Mouse (Mus musculus) MEL (cell line): Measurements from ENCODE around the gene Rnf208. TPM values are rescaled to one million over a fixed set of nuclear protein-coding genes. Genes with fewer than 3 reads are reported as not detected.

Source experiments
- DNase-seq: peaks from one replicate; pipeline ENCODE4 v3.0.0; 2011; ENCODE audit warnings: low read depth, low spot score
- H3K27ac ChIP-seq: 2 replicates; pipeline ENCODE4 v1.5.1; 2012; ENCODE audit warnings: low read depth, mild to moderate bottlenecking, control low read depth, low read length, moderate library complexity; ENCODE audit not compliant: control insufficient read depth
- H3K27me3 ChIP-seq, 2 experiments: fragments of 150-350 bp in 1 of 2; sonication (generic) in 1 of 2; 2 replicates each; pipeline ENCODE4 v1.6.1; 2012; ENCODE audit warnings: low read length in 2 of 2, mild to moderate bottlenecking in 2 of 2, improper control_type of control experiment in 1 of 2, moderate library complexity in 1 of 2; ENCODE audit not compliant: insufficient read depth in 2 of 2, control insufficient read depth in 1 of 2
- H3K36me3 ChIP-seq, 2 experiments: 2 replicates each; pipeline ENCODE4 v1.6.1; 2012 to 2014; ENCODE audit warnings: low read length in 2 of 2, improper control_type of control experiment in 1 of 2, inconsistent platforms in 1 of 2, mild to moderate bottlenecking in 1 of 2; ENCODE audit not compliant: insufficient read depth in 2 of 2, control insufficient read depth in 1 of 2
- H3K4me1 ChIP-seq, 2 experiments: fragments of 150-350 bp in 1 of 2; sonication (generic) in 1 of 2; 2 replicates each; pipeline ENCODE4 v1.6.1; 2012; ENCODE audit warnings: low read length in 2 of 2, improper control_type of control experiment in 1 of 2, mild to moderate bottlenecking in 1 of 2; ENCODE audit not compliant: insufficient read depth in 2 of 2, control insufficient read depth in 1 of 2
- H3K4me3 ChIP-seq, 2 experiments: fragments of 150-350 bp in 1 of 2; sonication (generic) in 1 of 2; 2 replicates each; pipeline ENCODE4 v1.5.1; 2012; ENCODE audit warnings: low read depth in 2 of 2, low read length in 2 of 2, mild to moderate bottlenecking in 2 of 2, moderate library complexity in 2 of 2, control low read depth in 1 of 2, improper control_type of control experiment in 1 of 2; ENCODE audit not compliant: control insufficient read depth in 1 of 2, insufficient read depth in 1 of 2
- H3K79me2 ChIP-seq: 2 replicates; pipeline ENCODE4 v1.6.1; 2012; ENCODE audit warnings: mild to moderate bottlenecking, low read length, moderate library complexity; ENCODE audit not compliant: control insufficient read depth, poor library complexity, insufficient read depth
- H3K9ac ChIP-seq: 2 replicates; pipeline ENCODE4 v1.6.1; 2012; ENCODE audit warnings: low read depth, mild to moderate bottlenecking, control low read depth, low read length, moderate library complexity; ENCODE audit not compliant: control insufficient read depth, poor library complexity, severe bottlenecking
- H3K9me3 ChIP-seq: fragments of 150-350 bp; sonication (generic); replicated peaks from 2 replicates; pipeline ENCODE4 v1.6.1; 2012; ENCODE audit warnings: mild to moderate bottlenecking, low read length, improper control_type of control experiment, moderate library complexity; ENCODE audit not compliant: insufficient read depth
- BHLHE40 ChIP-seq: IDR thresholded peaks from 2 replicates; pipeline ENCODE4 v1.6.1; 2012; ENCODE audit warnings: low read depth, mild to moderate bottlenecking, inconsistent platforms, low read length, improper control_type of control experiment, borderline replicate concordance
- CHD2 ChIP-seq: IDR thresholded peaks from 2 replicates; pipeline ENCODE4 v1.6.1; 2011; ENCODE audit warnings: low read length, improper control_type of control experiment
- CTCF ChIP-seq, 3 experiments: IDR thresholded peaks in 2 of 3; conservative IDR thresholded peaks in 1 of 3; 2 replicates each; pipeline ENCODE4 v1.5.1; 2011 to 2012; ENCODE audit warnings: low read length in 3 of 3, low read depth in 2 of 3, mild to moderate bottlenecking in 2 of 3, improper control_type of control experiment in 1 of 3, inconsistent platforms in 1 of 3, mixed read lengths in 1 of 3, moderate library complexity in 1 of 3; ENCODE audit not compliant: control insufficient read depth in 1 of 3, insufficient read depth in 1 of 3, poor library complexity in 1 of 3, severe bottlenecking in 1 of 3
- ELF1 ChIP-seq: IDR thresholded peaks from 2 replicates; pipeline ENCODE4 v1.6.1; 2014; ENCODE audit warnings: low read depth, mild to moderate bottlenecking, inconsistent platforms, low read length, improper control_type of control experiment, moderate library complexity
- ETS1 ChIP-seq: IDR thresholded peaks from 2 replicates; pipeline ENCODE4 v1.6.1; 2012; ENCODE audit warnings: low read depth, mild to moderate bottlenecking, inconsistent platforms, low read length, improper control_type of control experiment, moderate library complexity
- HCFC1 ChIP-seq: IDR thresholded peaks from 2 replicates; pipeline ENCODE4 v1.6.1; 2012; ENCODE audit warnings: low read depth, mild to moderate bottlenecking, inconsistent platforms, low read length, improper control_type of control experiment, moderate library complexity
- MAX ChIP-seq: IDR thresholded peaks from 2 replicates; pipeline ENCODE4 v1.6.1; 2011; ENCODE audit warnings: low read length, improper control_type of control experiment
- MAZ ChIP-seq: IDR thresholded peaks from 2 replicates; pipeline ENCODE4 v1.6.1; 2012; ENCODE audit warnings: low read depth, mild to moderate bottlenecking, inconsistent platforms, low read length, improper control_type of control experiment
- MXI1 ChIP-seq: IDR thresholded peaks from 2 replicates; pipeline ENCODE4 v1.6.1; 2011; ENCODE audit warnings: mild to moderate bottlenecking, low read depth, low read length, improper control_type of control experiment
- MYB ChIP-seq: IDR thresholded peaks from 2 replicates; pipeline ENCODE4 v1.6.1; 2011; ENCODE audit warnings: mild to moderate bottlenecking, low read depth, low read length, improper control_type of control experiment
- MYC ChIP-seq: IDR thresholded peaks from 2 replicates; pipeline ENCODE4 v1.6.1; 2011; ENCODE audit warnings: low read depth, mild to moderate bottlenecking, low read length, improper control_type of control experiment, moderate library complexity
- POLR2A ChIP-seq, 2 experiments: IDR thresholded peaks; 2 replicates each; pipeline ENCODE4 v1.6.1; 2011 to 2012; ENCODE audit warnings: low read length in 2 of 2, mild to moderate bottlenecking in 2 of 2, control low read depth in 1 of 2, improper control_type of control experiment in 1 of 2, low read depth in 1 of 2, moderate library complexity in 1 of 2; ENCODE audit not compliant: control insufficient read depth in 1 of 2, insufficient read depth in 1 of 2, poor library complexity in 1 of 2
- POLR2AphosphoS2 ChIP-seq: IDR thresholded peaks from 2 replicates; pipeline ENCODE4 v1.6.1; 2011; ENCODE audit warnings: low read length, improper control_type of control experiment
- RCOR1 ChIP-seq: IDR thresholded peaks from 2 replicates; pipeline ENCODE4 v1.6.1; 2012; ENCODE audit warnings: low read depth, mild to moderate bottlenecking, inconsistent platforms, low read length, improper control_type of control experiment
- SIN3A ChIP-seq: IDR thresholded peaks from 2 replicates; pipeline ENCODE4 v1.6.1; 2012; ENCODE audit warnings: low read length, improper control_type of control experiment, inconsistent platforms
- SMC3 ChIP-seq: IDR thresholded peaks from 2 replicates; pipeline ENCODE4 v1.6.1; 2011; ENCODE audit warnings: low read depth, low read length, improper control_type of control experiment
- TAL1 ChIP-seq: IDR thresholded peaks from 2 replicates; pipeline ENCODE4 v1.6.1; 2012; ENCODE audit warnings: mild to moderate bottlenecking, inconsistent platforms, low read length, moderate library complexity, mixed read lengths
- TBP ChIP-seq: IDR thresholded peaks from 2 replicates; pipeline ENCODE4 v1.8.0; 2011; ENCODE audit warnings: low read depth, low read length, improper control_type of control experiment
- UBTF ChIP-seq: IDR thresholded peaks from 2 replicates; pipeline ENCODE4 v1.6.1; 2012; ENCODE audit warnings: low read depth, mild to moderate bottlenecking, inconsistent platforms, low read length, improper control_type of control experiment, moderate library complexity, borderline replicate concordance; ENCODE audit not compliant: insufficient read depth
- USF1 ChIP-seq: IDR thresholded peaks from 2 replicates; pipeline ENCODE4 v1.6.1; 2014; ENCODE audit warnings: low read depth, mild to moderate bottlenecking, inconsistent platforms, low read length, improper control_type of control experiment, moderate library complexity
- USF2 ChIP-seq, 2 experiments: IDR thresholded peaks; 2 replicates each; pipeline ENCODE4 v1.6.1; 2011 to 2012; ENCODE audit warnings: improper control_type of control experiment in 2 of 2, low read length in 2 of 2, borderline replicate concordance in 1 of 2, inconsistent platforms in 1 of 2, low read depth in 1 of 2, mild to moderate bottlenecking in 1 of 2; ENCODE audit not compliant: insufficient read depth in 1 of 2
- ZC3H11A ChIP-seq: IDR thresholded peaks from 2 replicates; pipeline ENCODE4 v1.6.1; 2012; ENCODE audit warnings: low read depth, mild to moderate bottlenecking, inconsistent platforms, low read length, improper control_type of control experiment
- ZMIZ1 ChIP-seq: IDR thresholded peaks from 2 replicates; pipeline ENCODE4 v1.6.1; 2012; ENCODE audit warnings: low read depth, mild to moderate bottlenecking, inconsistent platforms, low read length, improper control_type of control experiment, moderate library complexity
- polyA plus RNA-seq, 2 experiments: library from polyadenylated mRNA; stranded (reverse) in 1 of 2; unstranded in 1 of 2; fragments of >175 nt in 1 of 2; fragments of >200 nt in 1 of 2; gene quantifications; 2 replicates each; pipeline versions ENCODE4 v1.2.1 to v1.2.4; 2012; ENCODE audit warnings: low replicate concordance in 2 of 2, low read depth in 1 of 2; ENCODE audit not compliant: insufficient read length in 2 of 2, insufficient read depth in 1 of 2, missing spikeins in 1 of 2
- total RNA-seq: library from RNA; depleted of rRNA; stranded (reverse); fragments of 300-350 nt; gene quantifications from 2 replicates; pipeline ENCODE4 v1.2.3, GENCODE M21; 2012

Gene Rnf208
- total and polyA plus RNA-seq, 3 experiments = 6.0 to 21.8 TPM; not detected in 1

- TF ChIP-seq USF2 (IDR thresholded peaks at IDR 0.05; ENCODE audit: borderline replicate concordance in 1 of 2, insufficient read depth in 1 of 2, low read depth in 1 of 2, low read length in 2 of 2) (no peak), HCFC1 (peak; percentile 49), ZC3H11A (no peak), SMC3 (no peak), TBP (peak; percentile 52), UBTF (no peak), RCOR1 (no peak), CTCF (IDR thresholded peaks at IDR 0.05 in 2 of 3, conservative IDR thresholded peaks at IDR 0.05 in 1 of 3; ENCODE audit: control insufficient read depth in 1 of 3, insufficient read depth in 1 of 3, low read depth in 2 of 3, low read length in 3 of 3, poor library complexity in 1 of 3, severe bottlenecking in 1 of 3) (no peak), POLR2AphosphoS2 (peak; percentile 73; the same call in 1 of the 2 replicates), TAL1 (no peak), SIN3A (peak; percentile 26), POLR2A (IDR thresholded peaks at IDR 0.05; ENCODE audit: control insufficient read depth in 1 of 2, insufficient read depth in 1 of 2, low read depth in 1 of 2, low read length in 2 of 2, poor library complexity in 1 of 2) (peak; percentile 44 to 61; a peak in 3 of 4 replicates), ELF1 (0 out of 2 replicates have a peak, but pooled peaks have one; percentile 16), ETS1 (no peak; the same call in 1 of the 2 replicates), CHD2 (no peak)
Measured at GRCm38 (mm10) chr2:25240723-25241437, 1.2 kb upstream of the Rnf208 start (continued).

- Histone ChIP-seq H3K27me3 (no peaks in the 10 kb centered on the region), H3K4me1 (peaks cover 0 to 17% of the 10 kb centered on the region in 2 experiments; a peak in 3 of 4 replicates), H3K9me3 (no peaks in the 10 kb centered on the region), H3K27ac (peak overlapping the region; percentile 56), H3K79me2 (no peaks in the 10 kb centered on the region; the same call in 1 of the 2 replicates), H3K36me3 (no peaks in the 10 kb centered on the region), H3K4me3 (peak overlapping the region; percentile 57 to 64), H3K9ac (peak overlapping the region; percentile 79)
- no peak for DNase-seq
- peak; percentile 61; the same call in 1 of the 2 replicates for TF ChIP-seq BHLHE40
- TF ChIP-seq ZMIZ1 = no peak
- peak; percentile 57; the same call in 1 of the 2 replicates for TF ChIP-seq MYC
- 0 out of 2 replicates have a peak, but pooled peaks have one; percentile 10 for TF ChIP-seq USF1
- TF ChIP-seq MAX = peak; percentile 76
- TF ChIP-seq MYB = no peak
- TF ChIP-seq ETS1 = no peak
- no peak for TF ChIP-seq RCOR1
- peak; percentile 57; the same call in 1 of the 2 replicates for TF ChIP-seq MXI1
- TF ChIP-seq SIN3A = 0 out of 2 replicates have a peak, but pooled peaks have one; percentile 32
- no peak for TF ChIP-seq MAZ
Measured at GRCm38 (mm10) chr2:25241438-25241775, 648 bp upstream of the Rnf208 start.
